ENCODE assay signal across 18 mouse cellular contexts in genomic region chr14:25562909-25563308, GRCm38 (mm10).
DNase-seq lines count a peak whose midpoint lies in the region; ATAC-seq and TF ChIP-seq lines count a peak whose summit lies in the region.
"Had no signal": no experiment of that assay in that cellular context is flagged by ENCODE, and none has a peak within 500 bp of the region (broad histone marks: within the 10 kb centered on the region; RNA-seq: fewer than 3 reads in every experiment).

No protein-coding gene starts in this region.

- no peak overlapping the region for H3K4me2 ChIP-seq in heart, embryonic 16.5 days (ENCODE audit: low read depth, low read length)
- H3K4me2 ChIP-seq in midbrain, embryonic 12.5 days (replicated peaks), result no peak overlapping the region
- H3K4me2 ChIP-seq in midbrain, embryonic 11.5 days, result no peak overlapping the region
- H3K4me2 ChIP-seq in limb, embryonic 15.5 days, result no peak overlapping the region
- H3K4me2 ChIP-seq: forebrain, embryonic 13.5 days; neural tube, embryonic 12.5 days had no signal

- intact Hi-C loops in gastrocnemius, adult 2 months (cut with DNase I), result loop anchor here (5.0 to 10.0 kb wide), 4 partner anchors 36 to 1068 kb away; no protein-coding TSS in a partner anchor
- intact Hi-C loops in gastrocnemius, postnatal 36 days (cut with DNase I), result loop anchor here (5.0 to 10.0 kb wide), 3 partner anchors 101 to 258 kb away; no protein-coding TSS in a partner anchor
- intact Hi-C loops in heart, postnatal 10 days (cut with DNase I), result loop anchor here (5.0 to 10.0 kb wide), 3 partner anchors 186 to 788 kb away; no protein-coding TSS in a partner anchor

- DNase-seq in gastrocnemius, adult 2 months, result no peak
- no peak for DNase-seq in gastrocnemius, postnatal 36 days
- no peak for DNase-seq in heart, postnatal 10 days
- no peak for DNase-seq in midbrain, embryonic 11.5 days (ENCODE audit: low spot score, missing footprints)
- no peak for DNase-seq in kidney, postnatal 14 days
- DNase-seq: cerebellum, postnatal 25 days; kidney, adult 11 months; liver; lung, adult 18-20 months; lung, postnatal 36 days; right cerebral cortex, postnatal 14 days had no signal

- H3K27me3 ChIP-seq in heart, embryonic 16.5 days (ENCODE audit: control insufficient read depth, insufficient read depth, low read length), result no peaks in the 10 kb centered on the region
- no peaks in the 10 kb centered on the region for H3K27me3 ChIP-seq in midbrain, embryonic 12.5 days
- no peaks in the 10 kb centered on the region for H3K27me3 ChIP-seq in midbrain, embryonic 11.5 days (ENCODE audit: control insufficient read depth, insufficient read depth, low read length)
- no peaks in the 10 kb centered on the region for H3K27me3 ChIP-seq in limb, embryonic 15.5 days
- H3K27me3 ChIP-seq: forebrain, embryonic 13.5 days; neural tube, embryonic 12.5 days had no signal

- peak overlapping the region; percentile 45; the same call in 1 of the 2 replicates for H3K9ac ChIP-seq in heart, embryonic 16.5 days (ENCODE audit: low read length)
- H3K9ac ChIP-seq in midbrain, embryonic 12.5 days (replicated peaks), result no peak overlapping the region
- no peak overlapping the region for H3K9ac ChIP-seq in midbrain, embryonic 11.5 days (ENCODE audit: low read length)
- no peak overlapping the region for H3K9ac ChIP-seq in limb, embryonic 15.5 days
- H3K9ac ChIP-seq: forebrain, embryonic 13.5 days; neural tube, embryonic 12.5 days had no signal

- no peak for TF ChIP-seq CTCF in gastrocnemius, adult 2 months (IDR thresholded peaks at IDR 0.05)

- H3K4me3 ChIP-seq in gastrocnemius, adult 2 months, result no peak overlapping the region
- no peak overlapping the region for H3K4me3 ChIP-seq in heart, embryonic 16.5 days (ENCODE audit: low read length)
- no peak overlapping the region for H3K4me3 ChIP-seq in midbrain, embryonic 12.5 days
- no peak overlapping the region for H3K4me3 ChIP-seq in midbrain, embryonic 11.5 days (ENCODE audit: low read depth, low read length)
- no peak overlapping the region for H3K4me3 ChIP-seq in limb, embryonic 15.5 days
- H3K4me3 ChIP-seq: forebrain, embryonic 13.5 days; left cerebral cortex, adult 2 months; neural tube, embryonic 12.5 days had no signal

- H3K27ac ChIP-seq in gastrocnemius, adult 2 months, result peak overlapping the region; percentile 16
- H3K27ac ChIP-seq in heart, embryonic 16.5 days (ENCODE audit: low read length), result peak overlapping the region; percentile 78
- peak overlapping the region; percentile 35 for H3K27ac ChIP-seq in midbrain, embryonic 12.5 days (replicated peaks)
- no peak overlapping the region for H3K27ac ChIP-seq in midbrain, embryonic 11.5 days (ENCODE audit: low read depth, low read length)
- peak overlapping the region; percentile 51; the same call in 1 of the 2 replicates for H3K27ac ChIP-seq in limb, embryonic 15.5 days
- H3K27ac ChIP-seq: forebrain, embryonic 13.5 days; left cerebral cortex, adult 2 months; neural tube, embryonic 12.5 days had no signal

- peaks cover 50% of the 10 kb centered on the region for H3K4me1 ChIP-seq in heart, embryonic 16.5 days (ENCODE audit: control insufficient read depth, insufficient read depth, low read length)
- peaks cover 33% of the 10 kb centered on the region for H3K4me1 ChIP-seq in midbrain, embryonic 12.5 days
- H3K4me1 ChIP-seq in midbrain, embryonic 11.5 days (ENCODE audit: control insufficient read depth, insufficient read depth, low read length), result peaks cover 9% of the 10 kb centered on the region
- peaks cover 52% of the 10 kb centered on the region for H3K4me1 ChIP-seq in limb, embryonic 15.5 days

- no peaks in the 10 kb centered on the region for H3K36me3 ChIP-seq in heart, embryonic 16.5 days (ENCODE audit: control insufficient read depth, insufficient read depth)
- peaks cover 37% of the 10 kb centered on the region for H3K36me3 ChIP-seq in midbrain, embryonic 12.5 days
- H3K36me3 ChIP-seq in midbrain, embryonic 11.5 days (ENCODE audit: control insufficient read depth, insufficient read depth, low read length), result peaks cover 2% of the 10 kb centered on the region
- peaks cover 18% of the 10 kb centered on the region; the same call in 1 of the 2 replicates for H3K36me3 ChIP-seq in limb, embryonic 15.5 days

- WGBS in heart, embryonic 16.5 days, result 66% methylated on average over 7 of the region's 7 CpGs
- WGBS in midbrain, embryonic 12.5 days, result 94% methylated on average over 7 of the region's 7 CpGs
- 90% methylated on average over 7 of the region's 7 CpGs for WGBS in midbrain, embryonic 11.5 days
- 50% methylated on average over 7 of the region's 7 CpGs for WGBS in limb, embryonic 15.5 days

- no peak for ATAC-seq in heart, embryonic 16.5 days (replicated peaks; ENCODE audit: extremely low read depth, insufficient read depth, low FRiP score)
- no peak for ATAC-seq in midbrain, embryonic 12.5 days (ENCODE audit: low FRiP score, low read depth)
- ATAC-seq in midbrain, embryonic 11.5 days (ENCODE audit: low FRiP score), result no peak
- no peak for ATAC-seq in limb, embryonic 15.5 days (ENCODE audit: insufficient number of reproducible peaks, low FRiP score, low TSS enrichment, low read depth)
- ATAC-seq: forebrain, embryonic 13.5 days; midbrain, embryonic 16.5 days had no signal

- no peaks in the 10 kb centered on the region for H3K9me3 ChIP-seq in heart, embryonic 16.5 days (replicated peaks; ENCODE audit: control insufficient read depth, low read length)
- no peaks in the 10 kb centered on the region for H3K9me3 ChIP-seq in midbrain, embryonic 12.5 days
- no peaks in the 10 kb centered on the region for H3K9me3 ChIP-seq in midbrain, embryonic 11.5 days (ENCODE audit: control insufficient read depth, low read length)
- H3K9me3 ChIP-seq in limb, embryonic 15.5 days, result no peaks in the 10 kb centered on the region
- H3K9me3 ChIP-seq: forebrain, embryonic 13.5 days; neural tube, embryonic 12.5 days had no signal
